Mouse (Mus musculus): ENCODE results near the gene Slc7a1. TPM values are rescaled to one million over a fixed set of nuclear protein-coding genes. Genes with fewer than 3 reads are reported as not detected.
A peak's percentile ranks its signal among the peaks of the same experiment; 100 is the strongest.

Gene Slc7a1
- polyA plus RNA-seq, 1 experiment from 2014 or later = 27.2 TPM

DNA sequence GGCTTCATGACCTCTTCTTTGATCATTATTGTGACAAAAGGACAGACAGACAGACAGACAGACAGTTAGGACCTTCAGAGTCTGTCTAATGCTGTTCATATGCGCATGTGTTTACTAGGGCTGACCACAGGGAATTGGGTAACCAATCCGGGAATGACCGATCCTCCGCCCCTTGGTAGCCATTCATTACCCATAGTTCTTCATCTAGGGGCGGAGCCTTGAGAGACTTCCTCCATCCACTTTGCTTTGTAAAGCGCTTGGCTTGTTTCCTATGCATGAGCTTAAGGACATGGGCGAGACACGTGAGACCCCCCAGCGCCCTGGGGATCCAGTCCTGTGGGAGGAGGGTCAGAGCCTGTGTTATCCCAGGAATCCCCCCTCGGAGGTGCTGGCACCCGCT is 96.7 kb downstream of the Slc7a1 start:
- no peaks in the 10 kb centered on the region for H3K9me3 ChIP-seq (replicated peaks)
- no peak for ATAC-seq
- no peak overlapping the region for H3K9ac ChIP-seq
- WGBS = 76% methylated on average over 11 of the region's 11 CpGs
- no peaks in the 10 kb centered on the region for H3K27me3 ChIP-seq
- no peak overlapping the region for H3K27ac ChIP-seq
- H3K36me3 ChIP-seq (ENCODE audit: poor library complexity, severe bottlenecking) = 0 out of 2 replicates have a peak, but pooled peaks cover 6% of the 10 kb centered on the region
- no peaks in the 10 kb centered on the region for H3K4me1 ChIP-seq
- no peak overlapping the region for H3K4me3 ChIP-seq
- H3K4me2 ChIP-seq = peak overlapping the region; percentile 1; the same call in 1 of the 2 replicates

DNA sequence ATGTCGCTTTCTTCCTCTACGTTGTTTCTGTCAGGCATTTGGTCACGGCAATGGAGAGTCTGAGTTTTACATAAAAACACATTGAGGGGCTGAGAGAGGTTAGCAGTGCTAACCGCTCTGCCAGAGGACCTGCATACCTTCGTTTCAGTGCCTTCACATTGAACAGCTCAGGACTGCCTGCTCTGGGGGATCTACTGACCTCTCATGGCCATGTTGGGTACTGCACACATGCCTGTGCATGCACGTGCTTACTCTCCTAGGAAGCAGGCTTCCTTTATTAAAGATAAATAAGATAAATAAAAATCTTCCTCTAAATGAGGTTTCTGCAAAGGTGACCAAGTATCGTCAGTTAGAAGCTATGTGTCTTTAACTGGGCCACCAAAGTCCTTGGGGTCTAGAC is 106.4 kb downstream of the Slc7a1 start:
- Histone ChIP-seq H3K27me3 (no peaks in the 10 kb centered on the region), H3K4me1 (peaks cover 9% of the 10 kb centered on the region; the same call in 1 of the 2 replicates), H3K9ac (no peak overlapping the region), H3K9me3 (replicated peaks) (peaks cover 5% of the 10 kb centered on the region; the same call in 1 of the 2 replicates), H3K4me3 (no peak overlapping the region), H3K36me3 (ENCODE audit: poor library complexity, severe bottlenecking) (no peaks in the 10 kb centered on the region), H3K27ac (no peak overlapping the region), H3K4me2 (no peak overlapping the region)
- 85% methylated on average over 7 of the region's 7 CpGs for WGBS
- ATAC-seq = no peak

- Histone ChIP-seq H3K9me3 (replicated peaks) (peaks cover 5% of the 10 kb centered on the region; the same call in 1 of the 2 replicates), H3K27me3 (no peaks in the 10 kb centered on the region), H3K36me3 (ENCODE audit: poor library complexity, severe bottlenecking) (no peaks in the 10 kb centered on the region), H3K4me1 (peaks cover 9% of the 10 kb centered on the region; the same call in 1 of the 2 replicates), H3K27ac (no peak overlapping the region), H3K4me3 (no peak overlapping the region), H3K9ac (no peak overlapping the region), H3K4me2 (no peak overlapping the region)
- no peak for ATAC-seq
- 87% methylated on average over 7 of the region's 7 CpGs for WGBS
Observed at GRCm38 (mm10) chr5:148292862-148293261, 106.8 kb downstream of the Slc7a1 start.

DNA sequence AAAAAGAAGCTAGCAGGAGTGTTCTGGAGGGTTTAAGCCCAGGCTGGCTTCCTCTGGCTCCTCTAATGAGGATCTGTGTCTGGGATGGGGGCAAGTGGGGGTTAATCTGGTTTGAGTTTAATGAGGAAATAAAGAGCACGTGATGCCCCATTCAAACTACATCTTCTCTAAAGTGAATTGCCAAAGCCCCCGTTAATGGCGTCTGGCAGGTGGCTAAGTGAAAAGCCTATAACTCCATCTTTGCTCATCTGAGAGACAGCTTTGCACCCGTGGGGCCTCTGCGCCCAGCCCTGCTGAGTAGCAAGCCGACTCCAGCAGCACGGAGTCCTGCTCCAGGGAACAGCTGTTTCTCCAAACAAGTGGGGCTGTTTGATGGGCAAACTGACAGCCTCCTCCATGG is 109.8 kb downstream of the Slc7a1 start:
- no peak overlapping the region for H3K4me3 ChIP-seq
- H3K9me3 ChIP-seq (replicated peaks) = peaks cover 5% of the 10 kb centered on the region; the same call in 1 of the 2 replicates
- H3K36me3 ChIP-seq (ENCODE audit: poor library complexity, severe bottlenecking) = no peaks in the 10 kb centered on the region
- no peak overlapping the region for H3K9ac ChIP-seq
- WGBS = 18% methylated on average over 7 of the region's 7 CpGs
- H3K27ac ChIP-seq = no peak overlapping the region
- no peaks in the 10 kb centered on the region for H3K27me3 ChIP-seq
- peak; percentile 61; the same call in 1 of the 2 replicates for ATAC-seq
- H3K4me1 ChIP-seq = peaks cover 9% of the 10 kb centered on the region; the same call in 1 of the 2 replicates
- H3K4me2 ChIP-seq = no peak overlapping the region

DNA sequence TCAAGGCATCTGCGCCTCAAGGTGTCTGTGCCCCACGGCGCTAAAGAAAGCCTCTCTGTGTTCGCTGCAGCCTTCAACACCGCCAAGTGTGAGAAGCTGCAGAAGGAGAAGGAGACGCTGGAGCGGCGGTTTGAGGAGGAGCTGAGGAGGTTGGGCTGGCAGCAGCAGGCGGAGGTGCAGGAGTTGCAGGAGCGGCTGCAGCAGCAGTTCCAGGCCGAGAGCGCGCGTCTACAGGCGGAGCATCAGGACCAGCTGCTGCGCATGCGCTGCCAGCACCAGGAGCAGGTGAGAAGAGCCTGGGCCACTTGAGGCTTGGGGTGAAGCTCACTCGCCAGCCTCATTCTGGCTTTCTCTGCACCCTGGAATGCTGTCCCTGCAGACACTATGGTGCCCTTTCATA is 110.9 kb downstream of the Slc7a1 start:
- ATAC-seq = no peak
- 76% methylated on average over 17 of the region's 18 CpGs for WGBS
- H3K36me3 ChIP-seq (ENCODE audit: poor library complexity, severe bottlenecking) = no peaks in the 10 kb centered on the region
- no peak overlapping the region for H3K4me2 ChIP-seq
- peaks cover 5% of the 10 kb centered on the region; the same call in 1 of the 2 replicates for H3K9me3 ChIP-seq (replicated peaks)
- no peak overlapping the region for H3K27ac ChIP-seq
- no peak overlapping the region for H3K9ac ChIP-seq
- H3K4me1 ChIP-seq = peaks cover 9% of the 10 kb centered on the region; the same call in 1 of the 2 replicates
- H3K4me3 ChIP-seq = no peak overlapping the region
- no peaks in the 10 kb centered on the region for H3K27me3 ChIP-seq

- 93% methylated on average over 5 of the region's 5 CpGs for WGBS
- Histone ChIP-seq H3K9me3 (replicated peaks) (peaks cover 5% of the 10 kb centered on the region; the same call in 1 of the 2 replicates), H3K27me3 (no peaks in the 10 kb centered on the region), H3K4me1 (peaks cover 9% of the 10 kb centered on the region; the same call in 1 of the 2 replicates), H3K27ac (no peak overlapping the region), H3K4me2 (no peak overlapping the region), H3K36me3 (ENCODE audit: poor library complexity, severe bottlenecking) (no peaks in the 10 kb centered on the region), H3K4me3 (no peak overlapping the region), H3K9ac (no peak overlapping the region)
- ATAC-seq = no peak
Observed at GRCm38 (mm10) chr5:148287529-148287928, 112.2 kb downstream of the Slc7a1 start.

GRCm38 (mm10) chr5:148283584-148283983 is 116.1 kb downstream of the Slc7a1 start:
- Histone ChIP-seq H3K4me1 (no peaks in the 10 kb centered on the region), H3K9me3 (replicated peaks) (no peaks in the 10 kb centered on the region), H3K27me3 (no peaks in the 10 kb centered on the region), H3K9ac (no peak overlapping the region), H3K4me2 (no peak overlapping the region), H3K4me3 (no peak overlapping the region), H3K36me3 (ENCODE audit: poor library complexity, severe bottlenecking) (no peaks in the 10 kb centered on the region), H3K27ac (no peak overlapping the region)
- 86% methylated on average over 3 of the region's 3 CpGs for WGBS
- ATAC-seq = no peak

DNA sequence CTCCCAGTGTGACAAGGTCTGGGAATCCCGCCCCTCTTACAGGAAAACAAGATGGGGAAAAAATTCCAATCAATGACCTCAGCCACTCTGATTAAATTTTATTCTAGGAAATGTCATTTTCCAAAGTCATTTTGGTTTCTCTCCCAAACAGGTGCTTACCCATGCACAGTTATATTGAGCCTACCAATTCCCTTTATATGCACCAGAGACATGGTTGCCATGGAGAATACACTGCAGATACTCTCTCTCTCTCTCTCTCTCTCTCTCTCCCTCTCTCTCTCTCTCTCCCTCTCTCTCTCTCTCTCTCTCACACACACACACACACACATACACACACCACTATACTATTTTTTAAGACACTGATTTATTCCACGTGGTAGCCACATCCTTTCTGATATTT is 116.5 kb downstream of the Slc7a1 start:
- H3K9me3 ChIP-seq (replicated peaks) = no peaks in the 10 kb centered on the region
- H3K36me3 ChIP-seq (ENCODE audit: poor library complexity, severe bottlenecking) = no peaks in the 10 kb centered on the region
- no peak overlapping the region for H3K27ac ChIP-seq
- no peaks in the 10 kb centered on the region for H3K27me3 ChIP-seq
- 71% methylated on average over 2 of the region's 2 CpGs for WGBS
- no peak overlapping the region for H3K9ac ChIP-seq
- H3K4me3 ChIP-seq = no peak overlapping the region
- no peak for ATAC-seq
- no peaks in the 10 kb centered on the region for H3K4me1 ChIP-seq
- H3K4me2 ChIP-seq = no peak overlapping the region

GRCm38 (mm10) chr5:148282631-148283030 is 117.1 kb downstream of the Slc7a1 start:
- Histone ChIP-seq H3K4me2 (no peak overlapping the region), H3K4me1 (no peaks in the 10 kb centered on the region), H3K9ac (no peak overlapping the region), H3K27ac (no peak overlapping the region), H3K27me3 (no peaks in the 10 kb centered on the region), H3K36me3 (ENCODE audit: poor library complexity, severe bottlenecking) (no peaks in the 10 kb centered on the region), H3K4me3 (no peak overlapping the region), H3K9me3 (replicated peaks) (no peaks in the 10 kb centered on the region)
- no peak for ATAC-seq
- 96% methylated on average over 5 of the region's 5 CpGs for WGBS

GRCm38 (mm10) chr5:148282093-148282492 is 117.6 kb downstream of the Slc7a1 start:
- no peaks in the 10 kb centered on the region for H3K9me3 ChIP-seq (replicated peaks)
- H3K36me3 ChIP-seq (ENCODE audit: poor library complexity, severe bottlenecking) = no peaks in the 10 kb centered on the region
- ATAC-seq = no peak
- WGBS = 85% methylated on average over 6 of the region's 6 CpGs
- H3K27me3 ChIP-seq = no peaks in the 10 kb centered on the region
- H3K4me3 ChIP-seq = no peak overlapping the region
- H3K27ac ChIP-seq = no peak overlapping the region
- no peak overlapping the region for H3K4me2 ChIP-seq
- no peaks in the 10 kb centered on the region for H3K4me1 ChIP-seq
- no peak overlapping the region for H3K9ac ChIP-seq

DNA sequence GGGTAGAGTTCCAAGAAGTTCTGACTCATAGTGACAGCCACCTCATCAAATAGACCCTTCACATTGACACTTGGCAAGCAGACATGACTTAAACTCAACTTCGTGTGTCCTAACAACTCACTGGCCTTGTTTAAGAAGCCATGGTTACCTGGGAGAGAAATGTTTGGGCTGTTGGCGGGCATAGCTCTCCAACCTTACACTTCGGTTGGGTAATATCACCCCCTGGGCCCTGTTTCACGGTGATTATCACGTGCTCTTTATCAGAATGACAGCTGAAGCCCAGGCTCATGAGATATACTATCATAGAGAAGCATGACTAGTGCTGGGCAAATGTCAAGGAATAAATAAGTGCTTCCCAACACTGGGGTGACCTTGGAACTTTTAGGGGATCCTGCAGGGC is 119.4 kb downstream of the Slc7a1 start:
- no peaks in the 10 kb centered on the region for H3K36me3 ChIP-seq (ENCODE audit: poor library complexity, severe bottlenecking)
- no peak overlapping the region for H3K27ac ChIP-seq
- WGBS = 86% methylated on average over 5 of the region's 5 CpGs

GRCm38 (mm10) chr5:148278233-148278632 is 121.5 kb downstream of the Slc7a1 start:
- Histone ChIP-seq H3K9me3 (replicated peaks) (no peaks in the 10 kb centered on the region), H3K4me3 (no peak overlapping the region), H3K27me3 (no peaks in the 10 kb centered on the region), H3K27ac (no peak overlapping the region), H3K36me3 (ENCODE audit: poor library complexity, severe bottlenecking) (no peaks in the 10 kb centered on the region), H3K9ac (no peak overlapping the region), H3K4me1 (no peaks in the 10 kb centered on the region), H3K4me2 (no peak overlapping the region)
- no peak for ATAC-seq
- 79% methylated on average over 8 of the region's 8 CpGs for WGBS

More for the DNA sequence above, 119.4 kb downstream of the Slc7a1 start:
- H3K4me3 ChIP-seq = no peak overlapping the region
- H3K9me3 ChIP-seq (replicated peaks) = no peaks in the 10 kb centered on the region
- H3K4me2 ChIP-seq = no peak overlapping the region
- no peaks in the 10 kb centered on the region for H3K27me3 ChIP-seq
- no peak overlapping the region for H3K9ac ChIP-seq
- no peaks in the 10 kb centered on the region for H3K4me1 ChIP-seq
- no peak for ATAC-seq
